Mouse (Mus musculus) midbrain, postnatal 0 days (tissue): Measurements from ENCODE around the gene Hdhd3. TPM values are rescaled to one million over a fixed set of nuclear protein-coding genes. Genes with fewer than 3 reads are reported as not detected.

Source experiments
- ATAC-seq: fragments of 200-750 bp; cut with Nextera tagmentation; 2 replicates; pipeline ENCODE4 v1.8.0; 2017; ENCODE audit warnings: moderate number of reproducible peaks, mild to moderate bottlenecking, moderate TSS enrichment, moderate library complexity; ENCODE audit not compliant: low FRiP score
- DNase-seq: peaks from one replicate; pipeline ENCODE4 v3.0.0-alpha.2; 2015; ENCODE audit warnings: low spot score
- H3K27ac ChIP-seq: fragments of 300-500 bp; sonication (generic); 2 replicates; pipeline ENCODE4 v1.5.1; 2014; ENCODE audit warnings: low read depth, mild to moderate bottlenecking, low read length, mixed read lengths
- H3K27me3 ChIP-seq: fragments of 300-500 bp; sonication (generic); 2 replicates; pipeline ENCODE4 v1.6.1; 2014; ENCODE audit warnings: low read length, control low read depth, mixed read lengths; ENCODE audit not compliant: insufficient read depth
- H3K36me3 ChIP-seq: fragments of 300-500 bp; sonication (generic); 2 replicates; pipeline ENCODE4 v1.6.1; 2014; ENCODE audit warnings: low read length, control low read depth, mixed read lengths; ENCODE audit not compliant: insufficient read depth
- H3K4me1 ChIP-seq: fragments of 300-500 bp; sonication (generic); 2 replicates; pipeline ENCODE4 v1.6.1; 2014; ENCODE audit warnings: mild to moderate bottlenecking, control low read depth, antibody characterized with exemption, low read length, mixed read lengths; ENCODE audit not compliant: insufficient read depth
- H3K4me2 ChIP-seq: fragments of 300-500 bp; sonication (generic); 2 replicates; pipeline ENCODE4 v1.6.1; 2014; ENCODE audit warnings: low read depth, mild to moderate bottlenecking, low read length, mixed read lengths; ENCODE audit not compliant: poor library complexity, severe bottlenecking
- H3K4me3 ChIP-seq: fragments of 300-500 bp; sonication (generic); 2 replicates; pipeline ENCODE4 v1.5.1; 2014; ENCODE audit warnings: low read depth, mild to moderate bottlenecking, low read length, moderate library complexity
- H3K9ac ChIP-seq: fragments of 300-500 bp; sonication (generic); replicated peaks from 2 replicates; pipeline ENCODE4 v1.6.1; 2014; ENCODE audit warnings: mild to moderate bottlenecking, low read length, moderate library complexity, mixed read lengths; ENCODE audit not compliant: poor library complexity, severe bottlenecking
- H3K9me3 ChIP-seq: fragments of 300-500 bp; sonication (generic); 2 replicates; pipeline ENCODE4 v1.6.1; 2016; ENCODE audit warnings: low read length, control low read depth
- CTCF ChIP-seq: IDR thresholded peaks from 2 replicates; pipeline ENCODE4 v1.5.1; 2016; ENCODE audit warnings: antibody characterized with exemption, mild to moderate bottlenecking
- WGBS: fragments of 180-500 bp; shearing (Covaris S2); extraction: QIAGEN DNeasy Blood & Tissue Kit; methylation state at CpG from one replicate; pipeline ENCODE4 v1.1.7; 2014; 5-methylcytosine and 5-hydroxymethylcytosine counted together
- polyA plus RNA-seq: library from polyadenylated mRNA; unstranded; fragments of >200 nt; fragmentation: Nextera tagmentation; extraction: Ambion mirVana; gene quantifications from 2 replicates; pipeline ENCODE4 v1.2.1, GENCODE M21; 2015
- total RNA-seq: library from RNA; depleted of rRNA; stranded (reverse); fragments of >200 nt; gene quantifications from 2 replicates; pipeline ENCODE4 v1.2.3, GENCODE M21; 2014

The Hdhd3 gene
- total and polyA plus RNA-seq, 2 experiments from 2014 or later: 2.9 to 4.9 TPM

DNA sequence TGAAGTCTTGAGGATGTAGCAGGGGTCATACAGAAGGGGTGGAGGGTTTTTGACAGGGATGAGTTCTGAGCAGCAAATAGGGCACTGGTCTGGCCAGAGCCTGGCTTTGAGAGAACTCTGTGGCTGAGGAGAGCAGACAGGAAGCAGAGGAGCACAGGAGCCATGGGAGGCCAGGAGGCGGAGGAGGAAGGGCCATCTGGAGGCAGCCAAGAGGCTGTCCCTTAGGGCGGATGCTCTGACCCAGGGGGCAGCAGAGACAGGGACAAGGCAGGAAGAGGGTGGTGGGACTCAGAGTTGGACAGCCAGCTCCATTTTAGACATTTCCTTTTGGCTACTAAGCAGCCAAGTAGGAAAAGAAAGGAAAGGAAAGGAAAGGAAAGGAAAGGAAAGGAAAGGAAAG lies 12.8 kb upstream of the Hdhd3 start:
- ATAC-seq (no peak), DNase-seq (no peak)
- H3K27ac ChIP-seq: no peak overlapping the region

DNA sequence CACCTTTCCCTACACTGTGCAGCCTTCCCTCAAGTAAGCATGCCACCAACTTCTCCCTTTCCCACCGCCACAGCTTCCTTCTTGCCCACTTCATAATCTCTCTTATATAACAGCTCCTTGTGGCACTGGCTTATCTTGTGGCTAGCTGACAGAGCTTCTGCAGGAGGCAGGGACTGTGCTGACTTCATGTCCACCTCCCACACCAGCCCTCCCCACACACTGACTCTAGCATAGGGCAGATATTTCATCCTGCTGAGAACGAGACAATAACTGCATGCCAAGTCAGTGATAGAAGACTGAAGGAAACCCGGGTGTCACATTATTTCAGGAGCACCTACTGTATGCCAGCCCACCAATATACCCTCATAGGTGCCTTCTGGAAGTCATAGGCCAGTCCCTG lies 12.2 kb upstream of the Hdhd3 start:
- H3K4me2 ChIP-seq: no peak overlapping the region
- H3K4me3 ChIP-seq: no peak overlapping the region
- ATAC-seq: no peak
- no peak for TF ChIP-seq CTCF
- no peak overlapping the region for H3K9ac ChIP-seq
- no peak for DNase-seq
- no peak overlapping the region for H3K27ac ChIP-seq
- no peaks in the 10 kb centered on the region for H3K9me3 ChIP-seq
- WGBS: 80% methylated on average over 3 of the region's 3 CpGs
- H3K4me1 ChIP-seq: peaks cover 11% of the 10 kb centered on the region
- peaks cover 25% of the 10 kb centered on the region for H3K36me3 ChIP-seq
- no peaks in the 10 kb centered on the region for H3K27me3 ChIP-seq

More for the DNA sequence above, 12.8 kb upstream of the Hdhd3 start:
- TF ChIP-seq CTCF: no peak; the same call in 1 of the 2 replicates
- Histone ChIP-seq H3K4me2 (no peak overlapping the region), H3K36me3 (peaks cover 20% of the 10 kb centered on the region), H3K4me3 (no peak overlapping the region), H3K9ac (no peak overlapping the region), H3K9me3 (no peaks in the 10 kb centered on the region), H3K4me1 (peaks cover 11% of the 10 kb centered on the region), H3K27me3 (no peaks in the 10 kb centered on the region)
- 38% methylated on average over 2 of the region's 2 CpGs for WGBS

DNA sequence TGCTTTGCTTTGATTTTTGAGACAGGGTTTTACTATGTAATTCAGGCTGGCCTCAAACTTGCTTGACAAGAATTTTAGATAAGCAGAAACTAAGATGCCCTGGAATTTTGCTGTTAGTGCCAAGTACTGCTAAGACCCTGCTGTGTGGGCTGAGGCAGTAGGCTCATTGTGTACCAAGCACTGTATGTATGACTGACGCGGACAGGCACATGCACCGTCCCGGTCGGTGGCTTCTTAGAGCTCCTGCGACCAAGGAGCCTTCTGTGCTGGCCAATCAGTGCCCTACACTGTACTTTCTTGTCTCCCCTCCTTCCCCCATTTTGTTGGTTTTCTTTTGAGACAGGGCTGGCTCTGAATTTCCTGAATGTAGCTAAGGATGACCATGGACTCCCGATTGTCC lies 11.7 kb upstream of the Hdhd3 start:
- Histone ChIP-seq H3K9me3 (no peaks in the 10 kb centered on the region), H3K27ac (no peak overlapping the region), H3K36me3 (peaks cover 30% of the 10 kb centered on the region), H3K4me2 (no peak overlapping the region), H3K4me1 (peaks cover 11% of the 10 kb centered on the region), H3K9ac (no peak overlapping the region), H3K4me3 (no peak overlapping the region), H3K27me3 (no peaks in the 10 kb centered on the region)
- no peak for TF ChIP-seq CTCF
- ATAC-seq (no peak), DNase-seq (no peak)
- 79% methylated on average over 7 of the region's 7 CpGs for WGBS

DNA sequence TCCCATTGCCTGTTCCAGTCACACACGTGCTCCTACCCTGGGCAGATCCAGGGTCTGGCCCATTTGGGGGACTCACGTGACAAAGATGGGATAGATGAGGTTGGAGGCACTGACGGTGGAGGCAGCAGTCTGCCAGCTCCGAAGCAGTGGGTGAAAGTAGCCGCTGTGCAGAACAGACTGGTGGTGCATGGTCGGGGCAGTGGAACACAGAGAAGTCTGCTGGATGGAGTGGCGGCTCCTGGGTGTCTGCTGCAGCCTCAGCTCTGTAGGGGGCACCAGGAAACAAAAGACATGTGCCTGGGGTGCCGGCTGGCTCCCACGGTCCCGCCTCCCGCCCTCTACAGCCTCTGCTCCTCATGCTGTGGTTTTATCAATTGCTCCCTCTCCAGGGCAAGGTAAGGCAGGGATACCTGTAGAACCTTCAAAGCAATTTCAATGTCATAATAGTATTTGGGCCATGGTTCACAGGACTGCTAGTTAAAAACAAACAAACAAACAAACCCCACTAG lies 10.8 kb upstream of the Hdhd3 start:
- Histone ChIP-seq H3K4me1 (peaks cover 11% of the 10 kb centered on the region), H3K4me3 (no peak overlapping the region), H3K4me2 (no peak overlapping the region), H3K27ac (no peak overlapping the region), H3K9ac (no peak overlapping the region), H3K27me3 (no peaks in the 10 kb centered on the region), H3K9me3 (no peaks in the 10 kb centered on the region), H3K36me3 (peaks cover 38% of the 10 kb centered on the region)
- no peak for TF ChIP-seq CTCF
- no peak for DNase-seq
- 45% methylated on average over 11 of the region's 11 CpGs for WGBS
- ATAC-seq: no peak

DNA sequence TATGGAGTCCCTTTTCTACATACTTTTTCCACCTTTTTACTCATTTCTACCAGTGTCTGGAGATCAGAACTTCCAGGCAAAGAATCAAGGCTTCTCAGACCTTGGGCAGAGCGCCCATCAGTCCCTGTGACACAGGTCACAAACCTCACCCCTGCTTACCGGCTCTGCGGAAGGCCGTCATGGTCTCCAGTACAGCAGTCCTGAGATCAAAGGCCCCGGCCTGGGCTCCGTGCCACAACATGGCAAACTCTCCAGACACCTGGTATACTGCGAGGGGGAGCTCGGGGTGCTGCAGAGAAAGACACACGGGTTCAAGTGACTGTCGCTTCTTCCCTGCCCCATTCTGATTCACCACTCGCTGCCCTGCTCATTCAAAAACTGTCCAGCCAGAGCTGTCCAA lies 6.7 kb upstream of the Hdhd3 start:
- Histone ChIP-seq H3K9ac (no peak overlapping the region), H3K9me3 (no peaks in the 10 kb centered on the region), H3K4me1 (no peaks in the 10 kb centered on the region), H3K27me3 (no peaks in the 10 kb centered on the region), H3K36me3 (peaks cover 46% of the 10 kb centered on the region), H3K4me3 (no peak overlapping the region), H3K27ac (no peak overlapping the region), H3K4me2 (no peak overlapping the region)
- DNase-seq (no peak), ATAC-seq (no peak)
- TF ChIP-seq CTCF: no peak
- WGBS: 85% methylated on average over 11 of the region's 11 CpGs

DNA sequence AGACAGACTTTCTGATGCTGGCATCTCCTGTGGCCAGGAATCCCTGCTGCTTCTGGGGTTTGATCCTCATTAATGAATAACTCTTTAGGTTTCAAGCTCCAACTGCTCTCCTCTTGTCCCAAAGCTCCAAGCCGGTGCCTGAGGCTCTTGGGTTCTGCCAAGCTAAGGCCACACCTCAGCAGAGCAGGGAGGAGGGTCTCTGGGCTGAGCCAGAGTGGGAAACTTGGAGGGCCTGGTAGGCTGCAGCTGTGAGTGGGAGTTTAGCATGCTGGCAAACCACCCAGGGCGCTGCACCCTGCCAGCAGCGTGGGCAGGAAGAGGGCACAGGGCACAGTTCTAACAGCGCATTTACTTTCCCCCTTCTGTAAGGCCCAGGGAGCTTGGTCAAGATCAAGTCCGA lies 5.6 kb upstream of the Hdhd3 start:
- H3K27ac ChIP-seq: no peak overlapping the region
- DNase-seq (no peak), ATAC-seq (no peak)
- no peak for TF ChIP-seq CTCF
- H3K9ac ChIP-seq: no peak overlapping the region
- no peaks in the 10 kb centered on the region for H3K27me3 ChIP-seq
- no peak overlapping the region for H3K4me2 ChIP-seq
- H3K36me3 ChIP-seq: peaks cover 46% of the 10 kb centered on the region
- H3K4me1 ChIP-seq: no peaks in the 10 kb centered on the region
- H3K9me3 ChIP-seq: no peaks in the 10 kb centered on the region
- 88% methylated on average over 5 of the region's 5 CpGs for WGBS
- H3K4me3 ChIP-seq: no peak overlapping the region
